ENCODE assay signal across 30 mouse cellular contexts in the genomic region with DNA sequence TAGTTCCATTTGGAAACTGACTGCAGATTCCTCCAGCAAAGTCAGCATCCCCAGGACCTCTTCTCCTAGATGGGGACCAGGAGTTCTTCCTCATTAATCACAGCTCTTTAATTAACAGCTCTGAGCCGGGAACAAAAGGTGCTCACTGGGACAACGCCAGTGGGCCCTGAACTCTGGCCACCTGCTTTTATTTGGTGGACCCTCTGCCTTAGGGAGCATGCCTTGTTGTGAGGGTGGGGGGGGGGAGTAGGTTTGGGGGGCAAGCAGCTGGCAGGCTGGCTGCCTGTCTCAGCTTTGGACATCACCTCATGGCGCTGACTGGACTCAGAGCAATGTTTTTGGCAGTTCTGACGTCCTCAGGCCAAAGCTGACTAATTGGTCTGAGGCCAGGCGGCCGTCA.
DNase-seq lines count a peak whose midpoint lies in the region; ATAC-seq and TF ChIP-seq lines count a peak whose summit lies in the region.
"Had no signal": no experiment of that assay in that cellular context is flagged by ENCODE, and none has a peak within 500 bp of the region (broad histone marks: within the 10 kb centered on the region; RNA-seq: fewer than 3 reads in every experiment).

No protein-coding gene starts in this region.

- H3K27me3 ChIP-seq in forebrain, embryonic 15.5 days: no peaks in the 10 kb centered on the region
- no peaks in the 10 kb centered on the region for H3K27me3 ChIP-seq in forebrain, embryonic 16.5 days (replicated peaks; ENCODE audit: control insufficient read depth, insufficient read depth, low read length)
- no peaks in the 10 kb centered on the region for H3K27me3 ChIP-seq in midbrain, postnatal 0 days (ENCODE audit: insufficient read depth, low read length)
- no peaks in the 10 kb centered on the region for H3K27me3 ChIP-seq in midbrain, embryonic 10.5 days (ENCODE audit: low read depth, poor library complexity, severe bottlenecking)
- 0 out of 2 replicates have a peak, but pooled peaks cover 4% of the 10 kb centered on the region for H3K27me3 ChIP-seq in neural tube, embryonic 13.5 days
- H3K27me3 ChIP-seq: embryonic facial prominence, embryonic 12.5 days; heart, embryonic 15.5 days; limb, embryonic 12.5 days; liver, embryonic 15.5 days had no signal

- H3K36me3 ChIP-seq in forebrain, embryonic 15.5 days: no peaks in the 10 kb centered on the region
- H3K36me3 ChIP-seq in forebrain, embryonic 16.5 days (ENCODE audit: control insufficient read depth, insufficient read depth): no peaks in the 10 kb centered on the region
- no peaks in the 10 kb centered on the region for H3K36me3 ChIP-seq in midbrain, postnatal 0 days (ENCODE audit: insufficient read depth, low read length)
- no peaks in the 10 kb centered on the region for H3K36me3 ChIP-seq in midbrain, embryonic 10.5 days
- no peaks in the 10 kb centered on the region for H3K36me3 ChIP-seq in neural tube, embryonic 13.5 days
- H3K36me3 ChIP-seq: embryonic facial prominence, embryonic 12.5 days; G1E; heart, embryonic 10.5 days; heart, embryonic 15.5 days; limb, embryonic 12.5 days; liver, embryonic 15.5 days had no signal

- no peaks in the 10 kb centered on the region for H3K9me3 ChIP-seq in forebrain, embryonic 15.5 days
- H3K9me3 ChIP-seq in forebrain, embryonic 16.5 days (ENCODE audit: control insufficient read depth, low read length): no peaks in the 10 kb centered on the region
- H3K9me3 ChIP-seq in midbrain, postnatal 0 days (ENCODE audit: low read length): no peaks in the 10 kb centered on the region
- H3K9me3 ChIP-seq in midbrain, embryonic 10.5 days (replicated peaks): no peaks in the 10 kb centered on the region
- no peaks in the 10 kb centered on the region for H3K9me3 ChIP-seq in neural tube, embryonic 13.5 days
- H3K9me3 ChIP-seq: embryonic facial prominence, embryonic 12.5 days; heart, embryonic 10.5 days; heart, embryonic 15.5 days; limb, embryonic 12.5 days; liver, embryonic 15.5 days had no signal

- ATAC-seq in forebrain, embryonic 15.5 days (replicated peaks): peak; percentile 51; the same call in 1 of the 2 replicates
- no peak for ATAC-seq in forebrain, embryonic 16.5 days
- ATAC-seq in midbrain, postnatal 0 days (ENCODE audit: low FRiP score): no peak
- 0 out of 2 replicates have a peak, but pooled peaks have one; percentile 15 for ATAC-seq in neural tube, embryonic 13.5 days (ENCODE audit: low read depth)
- ATAC-seq: intestine, postnatal 0 days; midbrain, embryonic 16.5 days had no signal

- no peak overlapping the region for H3K4me2 ChIP-seq in forebrain, embryonic 15.5 days (replicated peaks)
- no peak overlapping the region for H3K4me2 ChIP-seq in forebrain, embryonic 16.5 days (ENCODE audit: low read length)
- H3K4me2 ChIP-seq in midbrain, postnatal 0 days (ENCODE audit: low read depth, low read length, poor library complexity, severe bottlenecking): no peak overlapping the region
- H3K4me2 ChIP-seq in neural tube, embryonic 13.5 days: no peak overlapping the region
- H3K4me2 ChIP-seq: embryonic facial prominence, embryonic 12.5 days; heart, embryonic 15.5 days; limb, embryonic 12.5 days; liver, embryonic 15.5 days; lung, embryonic 14.5 days; midbrain, embryonic 11.5 days had no signal

- 14% methylated on average over 6 of the region's 6 CpGs for WGBS in forebrain, embryonic 15.5 days
- 12% methylated on average over 6 of the region's 6 CpGs for WGBS in forebrain, embryonic 16.5 days
- 46% methylated on average over 6 of the region's 6 CpGs for WGBS in midbrain, postnatal 0 days
- WGBS in midbrain, embryonic 10.5 days: 45% methylated on average over 6 of the region's 6 CpGs
- WGBS in neural tube, embryonic 13.5 days: 32% methylated on average over 6 of the region's 6 CpGs

- no peak overlapping the region for H3K27ac ChIP-seq in forebrain, embryonic 15.5 days (replicated peaks)
- H3K27ac ChIP-seq in forebrain, embryonic 16.5 days (ENCODE audit: low read length): no peak overlapping the region
- no peak overlapping the region for H3K27ac ChIP-seq in midbrain, postnatal 0 days (ENCODE audit: low read depth, low read length)
- H3K27ac ChIP-seq in midbrain, embryonic 10.5 days (replicated peaks): no peak overlapping the region
- no peak overlapping the region for H3K27ac ChIP-seq in neural tube, embryonic 13.5 days (replicated peaks)
- H3K27ac ChIP-seq: embryonic facial prominence, embryonic 12.5 days; heart, embryonic 10.5 days; heart, embryonic 15.5 days; limb, embryonic 12.5 days; liver, embryonic 15.5 days had no signal

- H3K9ac ChIP-seq in forebrain, embryonic 15.5 days (replicated peaks): no peak overlapping the region
- no peak overlapping the region for H3K9ac ChIP-seq in forebrain, embryonic 16.5 days (replicated peaks; ENCODE audit: low read depth, low read length)
- no peak overlapping the region for H3K9ac ChIP-seq in midbrain, postnatal 0 days (replicated peaks; ENCODE audit: low read length, poor library complexity, severe bottlenecking)
- H3K9ac ChIP-seq in neural tube, embryonic 13.5 days: no peak overlapping the region
- H3K9ac ChIP-seq: embryonic facial prominence, embryonic 12.5 days; heart, embryonic 15.5 days; limb, embryonic 12.5 days; liver, embryonic 15.5 days; lung, embryonic 14.5 days had no signal

- peak; percentile 8 for DNase-seq in embryo, embryonic 10.5 days (ENCODE audit: low spot score)
- DNase-seq in embryo, embryonic 10 days (ENCODE audit: low spot score): no peak
- peak; percentile 15 for DNase-seq in midbrain, postnatal 0 days (ENCODE audit: low spot score)
- DNase-seq in midbrain, embryonic 10.5 days (ENCODE audit: low spot score): no peak
- DNase-seq in gastrocnemius, postnatal 25 days: no peak
- DNase-seq: adrenal gland, postnatal 10 days; cerebellum, adult 11 months; cerebellum, adult 9-11 months; gastrocnemius, postnatal 10 days; heart, adult 11 months; kidney, adult 9 months; kidney, postnatal 10 days; layer of hippocampus, postnatal 36 days; lung, embryonic 14.5 days; lung, postnatal 14 days; thymus, adult 2 months; thymus, postnatal 36 days had no signal

- H3K4me3 ChIP-seq in forebrain, embryonic 15.5 days: no peak overlapping the region
- no peak overlapping the region for H3K4me3 ChIP-seq in forebrain, embryonic 16.5 days (replicated peaks; ENCODE audit: low read length)
- no peak overlapping the region for H3K4me3 ChIP-seq in midbrain, postnatal 0 days (ENCODE audit: low read depth, low read length)
- no peak overlapping the region for H3K4me3 ChIP-seq in midbrain, embryonic 10.5 days
- no peak overlapping the region for H3K4me3 ChIP-seq in neural tube, embryonic 13.5 days
- H3K4me3 ChIP-seq: embryonic facial prominence, embryonic 12.5 days; heart, embryonic 10.5 days; heart, embryonic 15.5 days; limb, embryonic 12.5 days; liver, embryonic 15.5 days; myocyte had no signal

- peaks cover 13% of the 10 kb centered on the region; the same call in 1 of the 2 replicates for H3K4me1 ChIP-seq in forebrain, embryonic 15.5 days
- peaks cover 9% of the 10 kb centered on the region for H3K4me1 ChIP-seq in forebrain, embryonic 16.5 days (replicated peaks; ENCODE audit: control insufficient read depth, insufficient read depth, low read length)
- H3K4me1 ChIP-seq in midbrain, postnatal 0 days (ENCODE audit: insufficient read depth, low read length): no peaks in the 10 kb centered on the region
- H3K4me1 ChIP-seq in midbrain, embryonic 10.5 days: peaks cover 12% of the 10 kb centered on the region
- H3K4me1 ChIP-seq in neural tube, embryonic 13.5 days (replicated peaks): peaks cover 9% of the 10 kb centered on the region; the same call in 1 of the 2 replicates
- H3K4me1 ChIP-seq: embryonic facial prominence, embryonic 12.5 days; heart, embryonic 10.5 days; heart, embryonic 15.5 days; limb, embryonic 12.5 days; liver, embryonic 15.5 days had no signal

- TF ChIP-seq CTCF in midbrain, postnatal 0 days (IDR thresholded peaks at IDR 0.05): no peak

Comparison
In these comparisons a context has a peak if more than half of its experiments do, and no peak if none do; other contexts are left out.
1. DNase-seq: peak in embryo, embryonic 10.5 days (single experiment) and midbrain, postnatal 0 days (single experiment); none in embryo, embryonic 10 days (single experiment), midbrain, embryonic 10.5 days (single experiment) and gastrocnemius, postnatal 25 days (single experiment).
2. ATAC-seq: peak in forebrain, embryonic 15.5 days (single experiment) and neural tube, embryonic 13.5 days (single experiment); none in forebrain, embryonic 16.5 days (single experiment) and midbrain, postnatal 0 days (single experiment).